ENCODE assay signal across 7 mouse cellular contexts in genomic region chr10:127030336-127031296, GRCm38 (mm10). TPM values are rescaled to one million over a fixed set of nuclear protein-coding genes. Genes with fewer than 3 reads are reported as not detected.
A peak's percentile ranks its signal among the peaks of the same experiment; 100 is the strongest.
DNase-seq lines count a peak whose midpoint lies in the region; ATAC-seq and TF ChIP-seq lines count a peak whose summit lies in the region.

Tsfm (minus strand) TSS chr10:127030840.

- H3K4me2 ChIP-seq in intestine, postnatal 0 days (replicated peaks; ENCODE audit: low read depth): peak within 1 kb of the TSS; percentile 79
- H3K4me2 ChIP-seq in midbrain, embryonic 12.5 days (replicated peaks): peak within 1 kb of the TSS; percentile 87

- peak within 1 kb of the TSS; percentile 94 for H3K27ac ChIP-seq in embryonic facial prominence, embryonic 10.5 days (replicated peaks)
- peak within 1 kb of the TSS; percentile 16; the same call in 1 of the 2 replicates for H3K27ac ChIP-seq in intestine, postnatal 0 days (ENCODE audit: low read depth, low read length)
- H3K27ac ChIP-seq in midbrain, embryonic 12.5 days (replicated peaks): peak within 1 kb of the TSS; percentile 77
- H3K27ac ChIP-seq in small intestine, adult 2 months (ENCODE audit: insufficient read depth, low read depth, low read length): peak within 1 kb of the TSS; percentile 30; the same call in 1 of the 2 replicates

- DNase-seq in adrenal gland, postnatal 10 days: peak; percentile 97
- peak; percentile 92 for DNase-seq in embryonic facial prominence, embryonic 10.5 days (ENCODE audit: low spot score)
- no peak for DNase-seq in gonadal fat pad, adult 2 months (ENCODE audit: low read depth)
- peak; percentile 94 for DNase-seq in left cerebral cortex, postnatal 4 days

- no peaks in the 10 kb centered on the region for H3K9me3 ChIP-seq in embryonic facial prominence, embryonic 10.5 days
- no peaks in the 10 kb centered on the region for H3K9me3 ChIP-seq in intestine, postnatal 0 days (ENCODE audit: control insufficient read depth)
- no peaks in the 10 kb centered on the region for H3K9me3 ChIP-seq in midbrain, embryonic 12.5 days

- peak within 1 kb of the TSS; percentile 94 for H3K4me3 ChIP-seq in embryonic facial prominence, embryonic 10.5 days
- peak within 1 kb of the TSS; percentile 80 for H3K4me3 ChIP-seq in intestine, postnatal 0 days (ENCODE audit: low read depth, low read length)
- H3K4me3 ChIP-seq in midbrain, embryonic 12.5 days: peak within 1 kb of the TSS; percentile 85
- peak within 1 kb of the TSS; percentile 87 for H3K4me3 ChIP-seq in small intestine, adult 2 months (ENCODE audit: low read depth, low read length)

- H3K4me1 ChIP-seq in embryonic facial prominence, embryonic 10.5 days: peaks cover 9% of the 10 kb centered on the region
- no peaks in the 10 kb centered on the region for H3K4me1 ChIP-seq in intestine, postnatal 0 days (replicated peaks; ENCODE audit: control insufficient read depth, insufficient read depth, low read length)
- H3K4me1 ChIP-seq in midbrain, embryonic 12.5 days: peaks cover 6% of the 10 kb centered on the region
- no peaks in the 10 kb centered on the region for H3K4me1 ChIP-seq in small intestine, adult 2 months (ENCODE audit: control insufficient read depth, insufficient read depth, insufficient read length, low read length)

- intact Hi-C loops in left cerebral cortex, postnatal 4 days (cut with DNase I): loop anchor here (5.0 kb wide), 1 partner anchor 113 kb away; no protein-coding TSS in a partner anchor

- WGBS in embryonic facial prominence, embryonic 10.5 days: 6% methylated on average over 56 of the region's 56 CpGs
- WGBS in intestine, postnatal 0 days: 4% methylated on average over 56 of the region's 56 CpGs
- WGBS in midbrain, embryonic 12.5 days: 6% methylated on average over 56 of the region's 56 CpGs
- 5% methylated on average over 56 of the region's 56 CpGs for WGBS in small intestine, adult 2 months

- TF ChIP-seq CTCF in intestine, postnatal 0 days (IDR thresholded peaks at IDR 0.05; ENCODE audit: low read depth): peak; percentile 99
- TF ChIP-seq CTCF in small intestine, adult 2 months (IDR thresholded peaks at IDR 0.05; ENCODE audit: extremely low read depth, insufficient read length, insufficient replicate concordance, low read depth, low read length): peak; percentile 98

- TF ChIP-seq POLR2A in small intestine, adult 2 months (IDR thresholded peaks at IDR 0.05; ENCODE audit: low read depth, low read length): 0 out of 2 replicates have a peak, but pooled peaks have one; percentile 51

- no peaks in the 10 kb centered on the region; the same call in 1 of the 2 replicates for H3K27me3 ChIP-seq in embryonic facial prominence, embryonic 10.5 days (replicated peaks; ENCODE audit: low read depth, poor library complexity, severe bottlenecking)
- H3K27me3 ChIP-seq in intestine, postnatal 0 days (replicated peaks; ENCODE audit: control insufficient read depth, insufficient read depth, low read length): no peaks in the 10 kb centered on the region
- no peaks in the 10 kb centered on the region for H3K27me3 ChIP-seq in midbrain, embryonic 12.5 days
- H3K27me3 ChIP-seq in small intestine, adult 2 months (ENCODE audit: control insufficient read depth, insufficient read depth, low read length): no peaks in the 10 kb centered on the region

- peak within 1 kb of the TSS; percentile 68 for H3K9ac ChIP-seq in intestine, postnatal 0 days (ENCODE audit: low read depth, low read length)
- H3K9ac ChIP-seq in midbrain, embryonic 12.5 days (replicated peaks): peak within 1 kb of the TSS; percentile 89

- peak; percentile 85 for ATAC-seq in intestine, postnatal 0 days
- peak; percentile 91 for ATAC-seq in midbrain, embryonic 12.5 days (ENCODE audit: low FRiP score, low read depth)

- peaks cover 39% of the 10 kb centered on the region for H3K36me3 ChIP-seq in embryonic facial prominence, embryonic 10.5 days (replicated peaks)
- H3K36me3 ChIP-seq in intestine, postnatal 0 days (ENCODE audit: control insufficient read depth, insufficient read depth): peaks cover 23% of the 10 kb centered on the region
- peaks cover 37% of the 10 kb centered on the region for H3K36me3 ChIP-seq in midbrain, embryonic 12.5 days
- H3K36me3 ChIP-seq in small intestine, adult 2 months (ENCODE audit: control insufficient read depth, insufficient read depth, low read length): peaks cover 16% of the 10 kb centered on the region

RNA-seq across cellular contexts. Expression of gene Tsfm, which starts in this region (rescaled TPM):
- 10 to 100 TPM; 74.9 to 76.1 TPM for total RNA-seq in adrenal gland, postnatal 10 days (2021)
- polyA plus RNA-seq in embryonic facial prominence, embryonic 10.5 days (2016; fragmentation: Nextera tagmentation; extraction: Ambion mirVana): 103 and 106 TPM in 2 replicates
- polyA plus RNA-seq in gonadal fat pad, adult 2 months (2012; rRNA removed): 27.1 and 32.9 TPM in 2 replicates
- 42.4 and 43.7 TPM in 2 replicates for polyA plus RNA-seq in intestine, postnatal 0 days (2015; fragmentation: Nextera tagmentation; extraction: Ambion mirVana)
- 10 to 100 TPM; 29.4 to 30.2 TPM for total RNA-seq in left cerebral cortex, postnatal 4 days (2021)
- polyA plus RNA-seq in midbrain, embryonic 12.5 days (2016; fragmentation: Nextera tagmentation; extraction: Ambion mirVana): 74.5 and 79.2 TPM in 2 replicates
- 24.7 and 36.4 TPM in 2 replicates for polyA plus RNA-seq in small intestine, adult 2 months (2012; rRNA removed)

Comparison
In these comparisons a context has a peak if more than half of its experiments do, and no peak if none do; other contexts are left out.
1. H3K27ac ChIP-seq: peak in every context shown above with its lines; median percentile 94 in embryonic facial prominence, embryonic 10.5 days; 77 in midbrain, embryonic 12.5 days; 30 in small intestine, adult 2 months; 16 in intestine, postnatal 0 days.